Mouse (Mus musculus) bone marrow, adult 2 months (tissue): ENCODE results near the gene Fbxo42. TPM values are rescaled to one million over a fixed set of nuclear protein-coding genes. Genes with fewer than 3 reads are reported as not detected.
"Not testable (repeated sequence)": the region's sequence is repeated elsewhere in the genome, so short reads cannot be mapped to it uniquely, and the experiment has no call there.

Experiments used
- H3K27ac ChIP-seq: fragments of 200-500 bp; 2 replicates; pipeline ENCODE4 v1.5.1; 2012; ENCODE audit warnings: low read depth, mild to moderate bottlenecking, control low read depth, inconsistent platforms, low read length; ENCODE audit not compliant: control insufficient read depth, poor library complexity, insufficient read depth
- H3K4me1 ChIP-seq: fragments of 200-500 bp; 2 replicates; pipeline ENCODE4 v1.6.1; 2011; ENCODE audit warnings: low read length; ENCODE audit not compliant: control insufficient read depth, insufficient read depth
- H3K4me3 ChIP-seq: fragments of 200-500 bp; replicated peaks from 2 replicates; pipeline ENCODE3; 2011; ENCODE audit warnings: mild to moderate bottlenecking, low read depth, low read length, control low read depth; ENCODE audit not compliant: control insufficient read depth
- CTCF ChIP-seq: fragments of 200-500 bp; IDR thresholded peaks from 2 replicates; pipeline ENCODE4 v1.5.1; 2011; ENCODE audit warnings: low read length, control low read depth; ENCODE audit not compliant: control insufficient read depth, insufficient read depth
- POLR2A ChIP-seq: fragments of 200-500 bp; IDR thresholded peaks from 2 replicates; pipeline ENCODE4 v1.6.1; 2011; ENCODE audit warnings: low read depth, mild to moderate bottlenecking, control low read depth, low read length, borderline replicate concordance; ENCODE audit not compliant: control insufficient read depth
- WGBS: fragments of 180-500 bp; shearing (Covaris S2); methylation state at CpG from one replicate; pipeline ENCODE4 v1.1.7; 2018; 5-methylcytosine and 5-hydroxymethylcytosine counted together
- polyA plus RNA-seq: library from polyadenylated mRNA; stranded (reverse); fragments of >200 nt; gene quantifications from 2 replicates; pipeline ENCODE4 v1.2.4, GENCODE M21; 2011; ENCODE audit warnings: low replicate concordance; ENCODE audit not compliant: missing spikeins, insufficient read depth, insufficient read length

The Fbxo42 gene
- polyA plus RNA-seq, 1 experiment: 7.9 TPM

DNA sequence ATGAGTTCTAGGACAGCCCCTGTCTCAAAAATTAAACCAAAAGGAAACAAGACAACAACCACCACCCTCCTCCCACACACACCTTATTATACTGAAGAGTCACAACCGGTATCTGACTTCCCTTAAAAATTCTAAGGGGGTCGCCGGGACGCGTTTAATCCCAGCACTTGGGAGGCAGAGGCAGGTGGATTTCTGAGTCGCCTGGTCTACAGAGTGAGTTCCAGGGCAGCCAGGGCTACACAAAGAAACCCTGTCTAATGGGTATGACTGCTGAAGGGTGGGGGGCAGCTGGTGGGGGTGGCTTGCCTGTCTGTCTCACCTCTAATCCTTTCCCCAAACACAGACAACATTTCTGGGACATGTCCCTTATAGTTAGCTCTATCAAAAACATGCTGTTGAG lies 6.7 kb upstream of the Fbxo42 start:
- Histone ChIP-seq H3K4me3 (no peak overlapping the region), H3K4me1 (peaks cover 1% of the 10 kb centered on the region; the same call in 1 of the 2 replicates), H3K27ac (no peak overlapping the region)
- TF ChIP-seq CTCF: no peak
- TF ChIP-seq POLR2A: no peak
- WGBS: 90% methylated on average over 6 of the region's 6 CpGs

GRCm38 (mm10) chr4:141142285-141142811 lies 5.4 kb upstream of the Fbxo42 start:
- 20% methylated on average over 9 of the region's 9 CpGs for WGBS
- Histone ChIP-seq H3K4me1 (peaks cover 1% of the 10 kb centered on the region; the same call in 1 of the 2 replicates), H3K27ac (no peak overlapping the region), H3K4me3 (no peak overlapping the region)
- TF ChIP-seq POLR2A (no peak), CTCF (0 out of 2 replicates have a peak, but pooled peaks have one; percentile 24)

DNA sequence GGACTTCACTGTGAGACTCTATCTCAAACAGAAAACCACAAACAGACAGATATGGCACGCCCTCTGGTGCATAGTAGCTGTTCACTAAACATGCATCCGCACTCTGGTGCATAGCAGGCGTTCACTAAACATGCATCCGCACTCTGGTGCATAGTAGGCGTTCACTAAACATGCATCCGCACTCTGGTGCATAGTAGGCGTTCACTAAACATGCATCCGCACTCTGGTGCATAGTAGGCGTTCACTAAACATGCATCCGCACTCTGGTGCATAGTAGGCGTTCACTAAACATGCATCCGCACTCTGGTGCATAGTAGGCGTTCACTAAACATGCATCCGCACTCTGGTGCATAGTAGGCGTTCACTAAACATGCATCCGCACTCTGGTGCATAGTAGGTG lies 2.6 kb upstream of the Fbxo42 start:
- 76% methylated on average over 11 of the region's 16 CpGs for WGBS
- H3K4me3 ChIP-seq: not testable (repeated sequence)

DNA sequence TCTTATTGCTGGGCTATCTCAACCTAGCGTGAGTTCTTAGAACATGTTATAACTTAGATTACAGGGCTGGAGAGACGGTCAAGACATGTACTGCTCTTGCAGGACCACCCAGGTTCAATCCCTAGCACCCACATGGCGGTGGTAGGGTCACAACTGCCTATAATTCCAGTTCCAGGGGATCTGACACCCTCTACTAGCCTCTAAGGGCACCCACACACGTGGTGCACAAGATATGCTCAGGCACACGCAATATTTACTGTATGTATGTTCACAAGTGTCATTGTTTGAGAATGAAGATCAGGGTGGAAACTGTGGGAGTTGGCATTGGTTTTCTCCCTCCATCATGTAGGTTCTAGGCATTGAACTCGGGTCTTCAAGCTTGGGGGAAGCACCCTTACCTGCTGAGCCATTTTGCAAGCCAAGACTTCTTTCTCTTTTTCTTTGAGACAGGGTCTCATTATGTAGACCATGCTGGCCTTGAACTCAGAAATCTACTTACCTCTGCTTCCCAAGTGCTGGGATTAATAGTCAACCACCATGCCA lies 1.2 kb upstream of the Fbxo42 start:
- WGBS: 80% methylated on average over 6 of the region's 6 CpGs
- TF ChIP-seq CTCF (no peak), POLR2A (no peak)
- Histone ChIP-seq H3K27ac (no peak overlapping the region), H3K4me1 (peaks cover 1% of the 10 kb centered on the region), H3K4me3 (no peak overlapping the region)

More for the DNA sequence above, 2.6 kb upstream of the Fbxo42 start:
- H3K4me1 ChIP-seq, H3K27ac ChIP-seq: not testable (repeated sequence)

- Histone ChIP-seq H3K4me3 (peak overlapping the region; percentile 99), H3K27ac (peak overlapping the region; percentile 84), H3K4me1 (no peaks in the 10 kb centered on the region; the same call in none of the 2 replicates)
- WGBS: under 1% methylated on average over 66 of the region's 66 CpGs
- no peak for TF ChIP-seq CTCF
- no peak for TF ChIP-seq POLR2A
Measured at GRCm38 (mm10) chr4:141148009-141148801, 492 bp downstream of the Fbxo42 start.

- Histone ChIP-seq H3K4me3 (peak overlapping the region; percentile 29), H3K4me1 (no peaks in the 10 kb centered on the region; the same call in none of the 2 replicates), H3K27ac (no peak overlapping the region)
- no peak for TF ChIP-seq POLR2A
- no peak for TF ChIP-seq CTCF
- 28% methylated on average over 7 of the region's 7 CpGs for WGBS
Measured at GRCm38 (mm10) chr4:141149116-141149515, 1.4 kb downstream of the Fbxo42 start.

DNA sequence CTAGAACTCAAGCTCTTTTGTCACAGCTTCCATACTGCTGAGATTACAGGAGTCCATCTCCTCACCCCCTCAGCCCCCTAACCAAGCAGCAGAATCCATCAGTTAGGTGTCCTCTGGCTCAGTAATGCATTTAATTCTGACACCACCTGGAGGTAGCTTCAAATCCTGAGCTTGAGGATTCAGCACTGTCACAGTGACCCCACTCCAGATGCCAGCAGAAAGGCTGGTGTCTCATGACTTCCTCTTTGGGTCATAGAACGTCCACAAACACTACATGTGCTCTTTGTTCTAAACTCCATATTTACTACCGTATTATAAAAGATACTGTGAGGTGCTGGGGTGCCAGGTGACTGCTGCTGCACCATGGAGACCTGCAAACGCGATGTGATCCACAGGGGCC lies 9.8 kb downstream of the Fbxo42 start:
- 50% methylated on average over 4 of the region's 4 CpGs for WGBS

DNA sequence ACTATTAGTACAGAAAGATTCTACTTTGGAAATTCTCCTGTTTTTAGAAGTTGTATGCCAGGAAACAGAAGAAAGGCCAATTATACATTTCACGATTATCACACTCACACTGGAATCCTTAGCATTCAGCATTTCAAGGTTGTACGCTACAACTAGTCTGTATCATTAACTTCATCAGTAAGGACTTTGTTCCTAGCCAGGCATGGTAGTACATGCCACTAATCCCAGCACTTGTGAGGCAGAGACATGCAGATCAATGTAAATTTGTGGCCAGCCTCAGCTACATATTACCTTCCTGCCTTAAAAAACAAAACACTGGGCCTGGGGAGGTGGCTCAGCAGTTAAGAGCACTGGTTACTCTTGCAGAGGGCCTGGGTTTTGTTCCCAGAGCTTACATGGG lies 10.9 kb downstream of the Fbxo42 start:
- H3K4me3 ChIP-seq: no peak overlapping the region
- H3K4me1 ChIP-seq: peaks cover 14% of the 10 kb centered on the region
- 85% methylated on average over 2 of the region's 2 CpGs for WGBS
- H3K27ac ChIP-seq: no peak overlapping the region
- TF ChIP-seq CTCF: no peak
- no peak for TF ChIP-seq POLR2A

More for the DNA sequence above, 9.8 kb downstream of the Fbxo42 start:
- no peak overlapping the region for H3K27ac ChIP-seq
- H3K4me3 ChIP-seq: no peak overlapping the region
- TF ChIP-seq CTCF (no peak), POLR2A (no peak)
- peaks cover 14% of the 10 kb centered on the region for H3K4me1 ChIP-seq
